Mouse (Mus musculus): ENCODE measurements at regions not wholly inside any gene's neighbourhood (a gene's known extent, or its start where the extent isn't known, plus 50 kb on each side); places are given as distances from the start of the nearest gene placed in this dataset.

DNA sequence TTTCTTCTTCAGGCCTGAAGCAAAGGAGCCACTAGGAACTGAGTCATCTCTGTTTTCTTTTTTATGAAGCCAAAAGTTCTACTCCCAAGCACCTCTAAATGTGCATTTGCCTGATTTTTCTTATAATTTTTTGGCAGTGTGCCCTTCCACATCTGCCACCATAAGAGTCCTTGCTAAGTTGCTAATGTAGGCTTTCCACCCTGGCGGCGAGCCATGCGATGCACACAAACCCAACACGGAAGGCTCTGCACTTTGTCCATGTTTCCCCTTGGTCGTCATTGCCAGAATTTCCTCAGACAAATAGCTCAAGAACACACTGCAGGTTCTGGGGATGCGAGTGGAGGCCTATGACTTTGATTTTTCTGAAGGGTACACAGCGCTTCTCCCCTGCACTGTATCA lies 54.5 kb upstream of the Ercc4 start:
- TF ChIP-seq POLR2A (IDR thresholded peaks at IDR 0.05; ENCODE audit: control insufficient read depth, low read depth, low read length): no peak
- no peak for TF ChIP-seq CTCF (IDR thresholded peaks at IDR 0.05; ENCODE audit: control insufficient read depth, insufficient read depth, insufficient replicate concordance, low read depth, low read length)
